Mouse (Mus musculus) kidney, adult 11 months (tissue): ENCODE data around the gene Gm5615.

Experiments used
- DNase-seq: peaks from one replicate; pipeline ENCODE4 v3.0.0; 2022

Gm5615 gene

GRCm38 (mm10) chr9:36541863-36542262 lies at the start of gene Gm5615:
TSS of gene Gm5615 (minus strand) at chr9:36541963.
- DNase-seq = no peak

GRCm38 (mm10) chr9:36582535-36582934 lies 40.8 kb upstream of the Gm5615 start, which contains the start of gene Gm17689:
TSS of gene Gm17689 (minus strand) at chr9:36582635.
- no peak for DNase-seq

DNA sequence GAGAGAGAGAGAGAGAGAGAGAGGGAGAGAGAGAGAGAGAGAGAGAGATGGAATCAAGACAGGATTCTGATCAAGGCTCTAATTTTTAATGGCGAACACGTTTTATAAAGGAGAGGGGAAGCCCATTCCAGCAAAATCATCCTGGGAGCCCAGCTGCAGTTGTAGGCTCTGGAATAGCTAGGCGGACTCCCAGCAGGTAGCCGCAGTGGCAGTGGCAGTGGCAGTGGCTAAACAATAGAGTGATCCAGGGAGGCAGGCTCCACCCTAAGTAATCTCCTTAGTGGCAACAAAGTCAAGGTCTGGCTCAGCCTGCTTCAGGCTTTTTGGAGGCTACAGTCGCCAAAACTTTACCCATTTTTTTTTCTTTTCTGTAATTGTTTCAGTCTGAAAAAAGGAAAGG lies 37.6 kb downstream of the Gm5615 start:
- DNase-seq = no peak

DNA sequence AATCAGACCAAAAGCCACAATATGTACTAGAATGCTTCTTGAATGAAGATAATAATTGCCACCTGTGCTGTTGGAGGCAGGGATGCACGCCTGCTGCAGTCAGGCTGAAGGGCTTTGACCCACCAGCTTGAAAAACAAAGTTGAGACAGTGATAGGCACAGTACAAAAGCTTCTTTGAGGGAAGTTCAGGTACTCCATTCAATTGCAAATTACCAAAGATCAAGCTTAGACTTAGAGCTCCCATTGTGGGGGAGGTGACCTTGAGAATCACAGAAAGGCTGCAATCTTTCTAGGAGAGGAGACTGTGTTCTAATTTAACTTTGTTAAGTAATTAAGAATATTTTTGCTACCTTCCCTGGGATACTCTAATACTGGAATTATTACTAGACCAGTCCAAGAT lies 45.9 kb downstream of the Gm5615 start:
- DNase-seq = no peak

DNA sequence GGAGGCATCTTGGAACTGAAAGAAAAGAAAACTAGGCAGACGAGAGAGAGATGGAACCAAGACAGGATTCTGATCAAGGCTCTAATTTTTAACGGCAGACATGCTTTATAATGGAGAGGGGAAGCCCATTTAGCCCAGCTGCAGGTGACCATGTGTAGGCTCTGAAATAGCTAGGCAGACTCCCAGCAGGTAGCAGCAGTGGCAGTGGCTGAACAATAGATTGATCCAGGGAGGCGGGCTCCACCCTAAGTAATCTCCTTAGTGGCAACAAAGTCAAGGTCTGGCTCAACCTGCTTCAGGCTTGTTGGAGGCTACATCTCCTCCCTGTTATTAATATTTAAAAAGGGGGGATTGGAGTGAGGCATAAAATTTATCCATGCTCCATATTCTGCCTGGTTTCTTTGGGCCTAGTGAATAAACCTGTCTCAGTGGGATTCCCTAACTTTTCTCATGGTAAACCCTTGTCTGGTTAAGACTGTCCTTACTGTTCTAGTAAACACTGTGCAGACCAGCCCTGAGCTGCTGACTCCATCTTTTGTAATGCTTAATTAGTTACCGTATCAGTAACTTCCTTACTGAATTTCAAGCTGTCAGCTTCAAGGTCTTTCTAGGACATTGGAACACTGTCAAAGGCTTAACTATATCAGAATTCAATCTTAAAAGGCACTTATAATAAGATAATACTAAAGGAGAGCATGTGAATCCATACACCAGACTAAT lies 47.1 kb downstream of the Gm5615 start:
- no peak for DNase-seq
